8 mouse cellular contexts compared by ENCODE assay signal in the genomic region with DNA sequence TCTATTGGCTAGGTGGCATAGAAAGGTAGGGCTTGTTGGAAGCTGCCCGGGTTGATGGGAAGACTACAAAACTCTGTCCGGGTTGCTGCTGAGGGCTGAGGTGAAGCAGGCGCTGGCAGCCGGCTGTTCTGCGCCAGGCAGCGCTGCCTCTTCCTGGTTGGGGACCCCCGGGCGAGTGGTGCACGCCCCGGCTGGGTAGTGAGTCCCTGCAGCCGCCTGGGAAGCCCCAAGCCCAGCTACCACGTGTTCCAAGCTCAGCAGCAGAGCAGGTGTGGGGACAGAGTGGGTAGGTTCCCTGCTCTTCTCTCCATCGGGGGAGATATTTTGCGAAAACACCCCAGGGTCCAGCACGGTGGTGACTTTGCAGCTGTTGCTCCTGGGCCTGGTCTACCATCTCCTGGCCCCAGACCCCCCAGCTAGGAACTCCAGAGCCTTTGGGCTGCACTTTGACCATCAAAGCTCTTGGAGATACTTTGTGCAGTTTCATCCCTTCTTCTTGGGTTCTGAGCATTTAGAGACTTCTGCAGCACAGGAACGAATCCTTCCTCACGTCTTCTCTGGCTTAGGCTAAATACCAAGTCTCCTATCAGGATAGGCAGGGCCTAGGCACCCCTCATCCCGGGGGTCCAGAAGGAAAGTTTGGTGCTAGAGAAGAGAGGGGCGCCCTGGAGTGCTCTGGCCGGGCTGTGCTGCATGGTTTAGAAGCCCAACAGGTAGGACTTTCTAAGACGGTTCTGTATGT. TPM values are rescaled to one million over a fixed set of nuclear protein-coding genes. Genes with fewer than 3 reads are reported as not detected.
DNase-seq lines count a peak whose midpoint lies in the region; ATAC-seq lines count a peak whose summit lies in the region.

No protein-coding gene starts in this region.

- H3K4me2 ChIP-seq in hindbrain, embryonic 16.5 days (ENCODE audit: low read length), result peak overlapping the region; percentile 77

- ATAC-seq in CD4-positive, CD25-positive, alpha-beta regulatory T cell, adult 4 months, result peak; percentile 12
- 0 out of 2 replicates have a peak, but pooled peaks have one; percentile 22 for ATAC-seq in hindbrain, embryonic 16.5 days
- peak; percentile 14 for ATAC-seq in megakaryocyte, adult 5-6 weeks (ENCODE audit: poor library complexity, severe bottlenecking)

- peak overlapping the region; percentile 91 for H3K27ac ChIP-seq in heart, embryonic 10.5 days
- peak overlapping the region; percentile 86 for H3K27ac ChIP-seq in embryonic facial prominence, embryonic 10.5 days (replicated peaks)
- H3K27ac ChIP-seq in hindbrain, embryonic 16.5 days (ENCODE audit: low read depth, low read length), result peak overlapping the region; percentile 89; the same call in 1 of the 2 replicates

- H3K36me3 ChIP-seq in heart, embryonic 10.5 days, result no peaks in the 10 kb centered on the region
- no peaks in the 10 kb centered on the region for H3K36me3 ChIP-seq in embryonic facial prominence, embryonic 10.5 days (replicated peaks)
- no peaks in the 10 kb centered on the region for H3K36me3 ChIP-seq in hindbrain, embryonic 16.5 days (ENCODE audit: control insufficient read depth, insufficient read depth, low read length)

- peak overlapping the region; percentile 86 for H3K4me3 ChIP-seq in heart, embryonic 10.5 days
- peak overlapping the region; percentile 79 for H3K4me3 ChIP-seq in embryonic facial prominence, embryonic 10.5 days
- H3K4me3 ChIP-seq in hindbrain, embryonic 16.5 days (ENCODE audit: low read length), result peak overlapping the region; percentile 88

- H3K4me1 ChIP-seq in heart, embryonic 10.5 days, result peaks cover 46% of the 10 kb centered on the region
- H3K4me1 ChIP-seq in embryonic facial prominence, embryonic 10.5 days, result peaks cover 47% of the 10 kb centered on the region
- H3K4me1 ChIP-seq in hindbrain, embryonic 16.5 days (ENCODE audit: control insufficient read depth, insufficient read depth, low read depth, low read length), result peaks cover 30% of the 10 kb centered on the region

- H3K27me3 ChIP-seq in heart, embryonic 10.5 days (ENCODE audit: insufficient read depth, poor library complexity, severe bottlenecking), result peaks cover 46% of the 10 kb centered on the region
- peaks cover 62% of the 10 kb centered on the region for H3K27me3 ChIP-seq in embryonic facial prominence, embryonic 10.5 days (replicated peaks; ENCODE audit: low read depth, poor library complexity, severe bottlenecking)
- no peaks in the 10 kb centered on the region; the same call in 1 of the 2 replicates for H3K27me3 ChIP-seq in hindbrain, embryonic 16.5 days (replicated peaks; ENCODE audit: control insufficient read depth, insufficient read depth, low read length)

- no peaks in the 10 kb centered on the region for H3K9me3 ChIP-seq in heart, embryonic 10.5 days
- H3K9me3 ChIP-seq in embryonic facial prominence, embryonic 10.5 days, result no peaks in the 10 kb centered on the region
- H3K9me3 ChIP-seq in hindbrain, embryonic 16.5 days (ENCODE audit: control insufficient read depth, low read length), result no peaks in the 10 kb centered on the region

- no peak for DNase-seq in heart, embryonic 10.5 days (ENCODE audit: low spot score)
- DNase-seq in heart, adult 18-20 months, result no peak
- peak; percentile 65 for DNase-seq in embryonic facial prominence, embryonic 10.5 days (ENCODE audit: low spot score)
- DNase-seq in testis, postnatal 14 days (ENCODE audit: low spot score), result peak; percentile 15
- no peak for DNase-seq in layer of hippocampus, postnatal 36 days

- peak overlapping the region; percentile 89 for H3K9ac ChIP-seq in hindbrain, embryonic 16.5 days (ENCODE audit: low read depth, low read length)

- 6% methylated on average over 21 of the region's 21 CpGs for WGBS in heart, embryonic 10.5 days
- WGBS in embryonic facial prominence, embryonic 10.5 days, result 3% methylated on average over 21 of the region's 21 CpGs
- WGBS in hindbrain, embryonic 16.5 days, result 5% methylated on average over 21 of the region's 21 CpGs

RNA-seq across cellular contexts. Expression of gene Chst11, which starts 1.1 kb away (rescaled TPM):
- polyA plus RNA-seq in heart, embryonic 10.5 days (2016; fragmentation: Nextera tagmentation; extraction: Ambion mirVana), result 1.2 and 1.5 TPM in 2 replicates
- total RNA-seq in heart, adult 18-20 months (2021), result 1 to 10 TPM; 2.5 to 3.2 TPM
- under 1 TPM; 0.24 to 0.72 TPM for polyA plus RNA-seq in CD4-positive, CD25-positive, alpha-beta regulatory T cell, adult 4 months (2017; shearing (Covaris generic))
- 1.1 and 1.3 TPM in 2 replicates for polyA plus RNA-seq in embryonic facial prominence, embryonic 10.5 days (2016; fragmentation: Nextera tagmentation; extraction: Ambion mirVana)
- polyA plus RNA-seq in hindbrain, embryonic 16.5 days (2015; fragmentation: Nextera tagmentation; extraction: Ambion mirVana), result 3.6 and 4.1 TPM in 2 replicates
- 2.6 and 3.2 TPM in 2 replicates for total RNA-seq in megakaryocyte, adult 5-6 weeks (2015)
- 3.9 and 5.9 TPM in 2 replicates for total RNA-seq in megakaryocyte, adult 5-6 weeks (2017)
- 10 to 100 TPM; 53.7 to 54.5 TPM for total RNA-seq in layer of hippocampus, postnatal 36 days (2021)

Comparison
In these comparisons a context has a peak if more than half of its experiments do, and no peak if none do; other contexts are left out.
1. DNase-seq: peak in embryonic facial prominence, embryonic 10.5 days (single experiment) and testis, postnatal 14 days (single experiment); none in heart, embryonic 10.5 days (single experiment), heart, adult 18-20 months (0 of 2) and layer of hippocampus, postnatal 36 days (0 of 2).
2. Peak in every context shown above with its lines, with median percentiles within 50 percentile points of each other: H3K27ac ChIP-seq, H3K4me3 ChIP-seq and ATAC-seq.